Mouse (Mus musculus): Measurements from ENCODE around the gene Tunar.

Gene Tunar

GRCm38 (mm10) chr12:105333570-105333969 lies at the start of gene Tunar:
Gene Tunar (plus strand): TSS chr12:105333870.
- in situ Hi-C loops (cut with MboI; ENCODE audit: low pct_unique_long_range_greater_than_20kb in 1 of 2, low sequenced_read_pairs in 2 of 2, unreplicated experiment in 1 of 2) = no loop called here

- in situ Hi-C loops (cut with MboI; ENCODE audit: low pct_unique_long_range_greater_than_20kb in 1 of 2, low sequenced_read_pairs in 2 of 2, unreplicated experiment in 1 of 2) = loop anchor here in 1 of 2 experiments (10.0 kb wide), 1 partner anchor 332 kb away; no protein-coding TSS in a partner anchor
These were observed 21.1 kb upstream of the Tunar start for GRCm38 (mm10) chr12:105312571-105313035.

- in situ Hi-C loops (cut with MboI; ENCODE audit: low pct_unique_long_range_greater_than_20kb in 1 of 2, low sequenced_read_pairs in 2 of 2, unreplicated experiment in 1 of 2) = loop anchor here in 1 of 2 experiments (10.0 kb wide), 1 partner anchor 330 kb away; no protein-coding TSS in a partner anchor
These were observed 19.3 kb upstream of the Tunar start for GRCm38 (mm10) chr12:105314328-105314727.

GRCm38 (mm10) chr12:105322160-105322559 lies 11.5 kb upstream of the Tunar start:
- in situ Hi-C loops (cut with MboI; ENCODE audit: low pct_unique_long_range_greater_than_20kb in 1 of 2, low sequenced_read_pairs in 2 of 2, unreplicated experiment in 1 of 2) = no loop called here

- in situ Hi-C loops (cut with MboI; ENCODE audit: low pct_unique_long_range_greater_than_20kb in 1 of 2, low sequenced_read_pairs in 2 of 2, unreplicated experiment in 1 of 2) = no loop called here
These were observed 6.6 kb upstream of the Tunar start for GRCm38 (mm10) chr12:105327051-105327450.

GRCm38 (mm10) chr12:105328396-105328795 lies 5.3 kb upstream of the Tunar start:
- in situ Hi-C loops (cut with MboI; ENCODE audit: low pct_unique_long_range_greater_than_20kb in 1 of 2, low sequenced_read_pairs in 2 of 2, unreplicated experiment in 1 of 2) = no loop called here

- in situ Hi-C loops (cut with MboI; ENCODE audit: low pct_unique_long_range_greater_than_20kb in 1 of 2, low sequenced_read_pairs in 2 of 2, unreplicated experiment in 1 of 2) = no loop called here
These were observed 2.4 kb downstream of the Tunar start for GRCm38 (mm10) chr12:105336094-105336420.

GRCm38 (mm10) chr12:105336421-105337289 lies 3.0 kb downstream of the Tunar start:
- in situ Hi-C loops (cut with MboI; ENCODE audit: low pct_unique_long_range_greater_than_20kb in 1 of 2, low sequenced_read_pairs in 2 of 2, unreplicated experiment in 1 of 2) = no loop called here

GRCm38 (mm10) chr12:105337290-105338005 lies 3.8 kb downstream of the Tunar start:
- in situ Hi-C loops (cut with MboI; ENCODE audit: low pct_unique_long_range_greater_than_20kb in 1 of 2, low sequenced_read_pairs in 2 of 2, unreplicated experiment in 1 of 2) = no loop called here

- in situ Hi-C loops (cut with MboI; ENCODE audit: low pct_unique_long_range_greater_than_20kb in 1 of 2, low sequenced_read_pairs in 2 of 2, unreplicated experiment in 1 of 2) = no loop called here
These were observed 4.7 kb downstream of the Tunar start for GRCm38 (mm10) chr12:105338256-105338977.

GRCm38 (mm10) chr12:105341523-105341922 lies 7.9 kb downstream of the Tunar start:
- in situ Hi-C loops (cut with MboI; ENCODE audit: low pct_unique_long_range_greater_than_20kb in 1 of 2, low sequenced_read_pairs in 2 of 2, unreplicated experiment in 1 of 2) = no loop called here

GRCm38 (mm10) chr12:105344460-105344859 lies 10.8 kb downstream of the Tunar start:
- in situ Hi-C loops (cut with MboI; ENCODE audit: low pct_unique_long_range_greater_than_20kb in 1 of 2, low sequenced_read_pairs in 2 of 2, unreplicated experiment in 1 of 2) = no loop called here

GRCm38 (mm10) chr12:105346861-105347260 lies 13.2 kb downstream of the Tunar start:
- in situ Hi-C loops (cut with MboI; ENCODE audit: low pct_unique_long_range_greater_than_20kb in 1 of 2, low sequenced_read_pairs in 2 of 2, unreplicated experiment in 1 of 2) = no loop called here

GRCm38 (mm10) chr12:105347261-105347660 lies 13.6 kb downstream of the Tunar start:
- in situ Hi-C loops (cut with MboI; ENCODE audit: low pct_unique_long_range_greater_than_20kb in 1 of 2, low sequenced_read_pairs in 2 of 2, unreplicated experiment in 1 of 2) = no loop called here

- in situ Hi-C loops (cut with MboI; ENCODE audit: low pct_unique_long_range_greater_than_20kb in 1 of 2, low sequenced_read_pairs in 2 of 2, unreplicated experiment in 1 of 2) = no loop called here
These were observed 20.6 kb downstream of the Tunar start for GRCm38 (mm10) chr12:105354266-105354665.

- in situ Hi-C loops (cut with MboI; ENCODE audit: low pct_unique_long_range_greater_than_20kb in 1 of 2, low sequenced_read_pairs in 2 of 2, unreplicated experiment in 1 of 2) = no loop called here
These were observed 21.1 kb downstream of the Tunar start for GRCm38 (mm10) chr12:105354772-105355171.

- in situ Hi-C loops (cut with MboI; ENCODE audit: low pct_unique_long_range_greater_than_20kb in 1 of 2, low sequenced_read_pairs in 2 of 2, unreplicated experiment in 1 of 2) = no loop called here
These were observed 23.1 kb downstream of the Tunar start for GRCm38 (mm10) chr12:105356781-105357180.

GRCm38 (mm10) chr12:105363648-105364047 lies 30.0 kb downstream of the Tunar start:
- in situ Hi-C loops (cut with MboI; ENCODE audit: low pct_unique_long_range_greater_than_20kb in 1 of 2, low sequenced_read_pairs in 2 of 2, unreplicated experiment in 1 of 2) = no loop called here

GRCm38 (mm10) chr12:105374564-105374963 lies 40.9 kb downstream of the Tunar start:
- in situ Hi-C loops (cut with MboI; ENCODE audit: low pct_unique_long_range_greater_than_20kb in 1 of 2, low sequenced_read_pairs in 2 of 2, unreplicated experiment in 1 of 2) = no loop called here

Measured in mouse embryonic stem cell (cell line).